Comparison of ENCODE assay signal across 8 mouse cellular contexts in genomic region chr2:170266407-170267101, GRCm38 (mm10).
DNase-seq lines count a peak whose midpoint lies in the region; ATAC-seq lines count a peak whose summit lies in the region.

No protein-coding gene starts in this region.

- H3K4me1 ChIP-seq in heart, embryonic 11.5 days (ENCODE audit: control insufficient read depth, insufficient read depth, low read length): peaks cover 14% of the 10 kb centered on the region
- H3K4me1 ChIP-seq in hindbrain, embryonic 11.5 days (replicated peaks; ENCODE audit: control insufficient read depth, insufficient read depth, low read length): peaks cover 2% of the 10 kb centered on the region
- H3K4me1 ChIP-seq in liver, embryonic 13.5 days (replicated peaks): peaks cover 13% of the 10 kb centered on the region; the same call in 1 of the 2 replicates
- H3K4me1 ChIP-seq in neural tube, embryonic 12.5 days: peaks cover 4% of the 10 kb centered on the region

- ATAC-seq in heart, embryonic 11.5 days (replicated peaks; ENCODE audit: insufficient number of reproducible peaks, low FRiP score, low TSS enrichment): no peak
- no peak for ATAC-seq in hindbrain, embryonic 11.5 days (ENCODE audit: low FRiP score)
- ATAC-seq in liver, embryonic 13.5 days (ENCODE audit: low read depth): no peak
- no peak for ATAC-seq in neural tube, embryonic 12.5 days (ENCODE audit: low FRiP score, low read depth)

- H3K4me2 ChIP-seq in heart, embryonic 11.5 days: peak overlapping the region; percentile 61
- peak overlapping the region; percentile 35 for H3K4me2 ChIP-seq in hindbrain, embryonic 11.5 days (replicated peaks; ENCODE audit: low read depth, low read length)
- H3K4me2 ChIP-seq in liver, embryonic 13.5 days: peak overlapping the region; percentile 51
- peak overlapping the region; percentile 50 for H3K4me2 ChIP-seq in neural tube, embryonic 12.5 days (replicated peaks)

- DNase-seq in heart, adult 8-10 months (ENCODE audit: low spot score): no peak
- peak; percentile 83 for DNase-seq in ZHBTc4 (ENCODE audit: low read depth, low spot score)
- peak; percentile 59 for DNase-seq in hindbrain, embryonic 11.5 days (ENCODE audit: low spot score)
- peak; percentile 13 for DNase-seq in liver, embryonic 13.5 days
- no peak for DNase-seq in adrenal gland, postnatal 25 days
- DNase-seq in right cerebral cortex, postnatal 36 days (ENCODE audit: low spot score in 2 of 2): no peak

- H3K36me3 ChIP-seq in heart, embryonic 11.5 days (ENCODE audit: control insufficient read depth, insufficient read depth, low read length): no peaks in the 10 kb centered on the region
- no peaks in the 10 kb centered on the region for H3K36me3 ChIP-seq in hindbrain, embryonic 11.5 days (ENCODE audit: control insufficient read depth, insufficient read depth, low read length)
- no peaks in the 10 kb centered on the region for H3K36me3 ChIP-seq in liver, embryonic 13.5 days
- H3K36me3 ChIP-seq in neural tube, embryonic 12.5 days: no peaks in the 10 kb centered on the region

- H3K9ac ChIP-seq in heart, embryonic 11.5 days (ENCODE audit: low read depth, low read length): peak overlapping the region; percentile 52; the same call in 1 of the 2 replicates
- peak overlapping the region; percentile 34; the same call in 1 of the 2 replicates for H3K9ac ChIP-seq in hindbrain, embryonic 11.5 days (ENCODE audit: low read depth, low read length)
- H3K9ac ChIP-seq in liver, embryonic 13.5 days: no peak overlapping the region; the same call in 1 of the 2 replicates
- no peak overlapping the region for H3K9ac ChIP-seq in neural tube, embryonic 12.5 days

- peak overlapping the region; percentile 27 for H3K4me3 ChIP-seq in heart, embryonic 11.5 days (ENCODE audit: low read depth, low read length)
- H3K4me3 ChIP-seq in hindbrain, embryonic 11.5 days (ENCODE audit: low read depth, low read length): peak overlapping the region; percentile 8; the same call in 1 of the 2 replicates
- peak overlapping the region; percentile 25; the same call in 1 of the 2 replicates for H3K4me3 ChIP-seq in liver, embryonic 13.5 days (replicated peaks)
- no peak overlapping the region; the same call in 1 of the 2 replicates for H3K4me3 ChIP-seq in neural tube, embryonic 12.5 days

- no peaks in the 10 kb centered on the region; the same call in 1 of the 2 replicates for H3K9me3 ChIP-seq in heart, embryonic 11.5 days (replicated peaks; ENCODE audit: control insufficient read depth, low read length)
- H3K9me3 ChIP-seq in hindbrain, embryonic 11.5 days (ENCODE audit: control insufficient read depth, low read length): no peaks in the 10 kb centered on the region
- H3K9me3 ChIP-seq in liver, embryonic 13.5 days (replicated peaks): no peaks in the 10 kb centered on the region
- H3K9me3 ChIP-seq in neural tube, embryonic 12.5 days: no peaks in the 10 kb centered on the region

- WGBS in heart, embryonic 11.5 days (ENCODE audit: insufficient replicate concordance): 24% methylated on average over 16 of the region's 16 CpGs
- WGBS in hindbrain, embryonic 11.5 days: 17% methylated on average over 16 of the region's 16 CpGs
- WGBS in liver, embryonic 13.5 days (ENCODE audit: insufficient replicate concordance): 23% methylated on average over 16 of the region's 16 CpGs
- 27% methylated on average over 16 of the region's 16 CpGs for WGBS in neural tube, embryonic 12.5 days

- H3K27me3 ChIP-seq in heart, embryonic 11.5 days (ENCODE audit: control insufficient read depth, insufficient read depth, low read length): no peaks in the 10 kb centered on the region
- H3K27me3 ChIP-seq in hindbrain, embryonic 11.5 days (ENCODE audit: control insufficient read depth, insufficient read depth, low read length): no peaks in the 10 kb centered on the region
- H3K27me3 ChIP-seq in liver, embryonic 13.5 days: no peaks in the 10 kb centered on the region; the same call in 1 of the 2 replicates
- H3K27me3 ChIP-seq in neural tube, embryonic 12.5 days (replicated peaks): no peaks in the 10 kb centered on the region

- H3K27ac ChIP-seq in heart, embryonic 11.5 days (ENCODE audit: low read depth, low read length): no peak overlapping the region
- no peak overlapping the region for H3K27ac ChIP-seq in hindbrain, embryonic 11.5 days (ENCODE audit: low read depth, low read length)
- H3K27ac ChIP-seq in liver, embryonic 13.5 days: no peak overlapping the region
- H3K27ac ChIP-seq in neural tube, embryonic 12.5 days: no peak overlapping the region

Comparison
In these comparisons a context has a peak if more than half of its experiments do, and no peak if none do; other contexts are left out.
1. H3K9ac ChIP-seq: peak in heart, embryonic 11.5 days (single experiment) and hindbrain, embryonic 11.5 days (single experiment); none in liver, embryonic 13.5 days (single experiment) and neural tube, embryonic 12.5 days (single experiment).
2. DNase-seq: peak in ZHBTc4 (single experiment), hindbrain, embryonic 11.5 days (single experiment) and liver, embryonic 13.5 days (single experiment); none in heart, adult 8-10 months (single experiment), adrenal gland, postnatal 25 days (single experiment) and right cerebral cortex, postnatal 36 days (0 of 2).
3. Peak in every context shown above with its lines, with median percentiles within 50 percentile points of each other: H3K4me2 ChIP-seq.